Mouse (Mus musculus) kidney, embryonic 16.5 days (tissue): Measurements from ENCODE around the gene Ak9. TPM values are rescaled to one million over a fixed set of nuclear protein-coding genes. Genes with fewer than 3 reads are reported as not detected.

ENCODE experiments used
- ATAC-seq: fragments of 200-750 bp; cut with Nextera tagmentation; 2 replicates; pipeline ENCODE4 v1.8.0; 2017; ENCODE audit warnings: moderate TSS enrichment; ENCODE audit not compliant: low FRiP score, low TSS enrichment
- H3K27ac ChIP-seq: fragments of 300-500 bp; sonication (generic); 2 replicates; pipeline ENCODE4 v1.5.1; 2014; ENCODE audit warnings: low read length
- H3K27me3 ChIP-seq: fragments of 300-500 bp; sonication (generic); 2 replicates; pipeline ENCODE4 v1.6.1; 2014; ENCODE audit warnings: low read length, control low read depth, mixed read lengths; ENCODE audit not compliant: insufficient read depth
- H3K36me3 ChIP-seq: fragments of 300-500 bp; sonication (generic); 2 replicates; pipeline ENCODE4 v1.6.1; 2014; ENCODE audit warnings: low read length, control low read depth, mixed read lengths; ENCODE audit not compliant: insufficient read depth
- H3K4me1 ChIP-seq: fragments of 300-500 bp; sonication (generic); 2 replicates; pipeline ENCODE4 v1.6.1; 2014; ENCODE audit warnings: low read length, control low read depth, mixed read lengths; ENCODE audit not compliant: insufficient read depth
- H3K4me2 ChIP-seq: fragments of 300-500 bp; sonication (generic); replicated peaks from 2 replicates; pipeline ENCODE4 v1.6.1; 2014; ENCODE audit warnings: low read depth, low read length
- H3K4me3 ChIP-seq: fragments of 300-500 bp; sonication (generic); 2 replicates; pipeline ENCODE4 v1.5.1; 2014; ENCODE audit warnings: mild to moderate bottlenecking, low read length
- H3K9ac ChIP-seq: fragments of 300-500 bp; sonication (generic); replicated peaks from 2 replicates; pipeline ENCODE4 v1.6.1; 2014; ENCODE audit warnings: low read length
- H3K9me3 ChIP-seq: fragments of 300-500 bp; sonication (generic); 2 replicates; pipeline ENCODE4 v1.6.1; 2016; ENCODE audit warnings: low read length, control low read depth
- WGBS: fragments of 180-500 bp; shearing (Covaris S2); extraction: QIAGEN DNeasy Blood & Tissue Kit; methylation state at CpG from one replicate; pipeline ENCODE4 v1.1.7; 2014; 5-methylcytosine and 5-hydroxymethylcytosine counted together
- polyA plus RNA-seq: library from polyadenylated mRNA; unstranded; fragments of >200 nt; fragmentation: Nextera tagmentation; extraction: Ambion mirVana; gene quantifications from 2 replicates; pipeline ENCODE4 v1.2.1, GENCODE M21; 2015

Ak9 gene
- polyA plus RNA-seq, 1 experiment from 2014 or later: 0.04 TPM

DNA sequence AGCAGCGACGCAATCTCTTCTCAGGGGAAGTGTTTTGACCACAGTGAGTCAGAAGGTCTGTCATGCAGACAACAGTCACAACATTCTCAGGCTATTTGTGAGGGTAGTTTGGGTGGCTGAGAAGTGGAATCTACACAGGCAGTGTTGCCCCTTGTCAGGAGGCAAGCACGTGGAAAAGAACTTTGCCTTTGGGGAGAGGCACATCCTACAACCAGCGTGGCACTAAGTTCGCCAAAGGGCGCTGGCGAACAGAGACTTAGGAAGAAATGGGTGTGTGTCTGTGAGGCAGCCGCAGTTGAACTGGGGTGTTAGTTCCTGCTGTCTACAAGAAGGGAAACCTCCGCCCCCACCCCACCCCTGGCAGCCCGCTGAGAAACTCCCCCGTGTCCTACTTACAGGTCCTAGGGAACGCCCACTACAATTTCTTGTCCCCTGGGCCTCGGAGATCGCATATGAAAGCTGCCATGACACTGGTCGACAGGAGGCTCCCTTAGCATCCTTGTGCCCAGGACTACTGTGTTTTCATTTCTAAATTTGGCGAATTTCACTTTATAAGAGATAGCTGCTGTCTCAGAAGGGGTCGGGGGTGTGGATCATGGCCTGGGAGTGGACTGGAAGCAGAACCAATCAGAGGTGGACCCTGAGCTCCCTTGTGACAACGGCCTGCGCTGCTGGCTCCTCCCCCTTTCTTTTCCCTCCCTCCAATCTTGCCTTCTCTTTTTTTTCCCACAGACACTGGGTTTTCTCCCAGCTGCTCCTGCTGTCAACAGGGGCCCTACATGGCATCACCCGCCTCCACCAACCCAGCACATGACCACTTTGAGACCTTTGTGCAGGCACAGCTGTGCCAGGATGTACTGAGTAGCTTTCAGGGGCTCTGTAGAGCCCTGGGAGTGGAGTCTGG, 173.8 kb downstream of the Ak9 start:
- Histone ChIP-seq H3K4me1 (peaks cover 27% of the 10 kb centered on the region), H3K9ac (peak overlapping the region; percentile 77), H3K36me3 (peaks cover 14% of the 10 kb centered on the region; the same call in 1 of the 2 replicates), H3K27me3 (no peaks in the 10 kb centered on the region), H3K4me3 (peak overlapping the region; percentile 75), H3K9me3 (no peaks in the 10 kb centered on the region), H3K4me2 (peak overlapping the region; percentile 98), H3K27ac (peak overlapping the region; percentile 86)
- ATAC-seq: peak; percentile 78
- 6% methylated on average over 20 of the region's 20 CpGs for WGBS

DNA sequence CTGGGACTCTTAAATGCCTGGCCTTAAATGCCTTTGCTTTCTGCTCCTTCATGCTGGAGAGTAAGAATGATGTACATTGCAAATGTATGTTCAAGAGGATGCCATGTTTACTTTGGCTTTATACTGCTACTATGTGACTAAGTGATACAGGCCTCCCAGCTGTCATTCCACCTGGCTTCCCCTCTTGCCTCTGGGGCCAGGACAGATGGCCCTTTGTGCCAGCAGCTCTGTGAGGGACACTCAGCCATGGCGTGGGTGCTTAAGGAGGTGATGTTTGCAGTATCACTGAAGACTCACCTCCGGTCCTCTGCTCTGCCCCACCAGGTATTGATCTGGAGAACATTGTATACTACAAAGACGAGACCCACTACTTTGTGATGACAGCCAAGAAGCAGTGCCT, 176.2 kb downstream of the Ak9 start:
- Histone ChIP-seq H3K27me3 (no peaks in the 10 kb centered on the region), H3K9me3 (no peaks in the 10 kb centered on the region), H3K9ac (no peak overlapping the region), H3K4me3 (no peak overlapping the region), H3K36me3 (peaks cover 36% of the 10 kb centered on the region), H3K4me1 (peaks cover 27% of the 10 kb centered on the region), H3K27ac (no peak overlapping the region), H3K4me2 (no peak overlapping the region)
- no peak for ATAC-seq
- WGBS: 89% methylated on average over 3 of the region's 3 CpGs

DNA sequence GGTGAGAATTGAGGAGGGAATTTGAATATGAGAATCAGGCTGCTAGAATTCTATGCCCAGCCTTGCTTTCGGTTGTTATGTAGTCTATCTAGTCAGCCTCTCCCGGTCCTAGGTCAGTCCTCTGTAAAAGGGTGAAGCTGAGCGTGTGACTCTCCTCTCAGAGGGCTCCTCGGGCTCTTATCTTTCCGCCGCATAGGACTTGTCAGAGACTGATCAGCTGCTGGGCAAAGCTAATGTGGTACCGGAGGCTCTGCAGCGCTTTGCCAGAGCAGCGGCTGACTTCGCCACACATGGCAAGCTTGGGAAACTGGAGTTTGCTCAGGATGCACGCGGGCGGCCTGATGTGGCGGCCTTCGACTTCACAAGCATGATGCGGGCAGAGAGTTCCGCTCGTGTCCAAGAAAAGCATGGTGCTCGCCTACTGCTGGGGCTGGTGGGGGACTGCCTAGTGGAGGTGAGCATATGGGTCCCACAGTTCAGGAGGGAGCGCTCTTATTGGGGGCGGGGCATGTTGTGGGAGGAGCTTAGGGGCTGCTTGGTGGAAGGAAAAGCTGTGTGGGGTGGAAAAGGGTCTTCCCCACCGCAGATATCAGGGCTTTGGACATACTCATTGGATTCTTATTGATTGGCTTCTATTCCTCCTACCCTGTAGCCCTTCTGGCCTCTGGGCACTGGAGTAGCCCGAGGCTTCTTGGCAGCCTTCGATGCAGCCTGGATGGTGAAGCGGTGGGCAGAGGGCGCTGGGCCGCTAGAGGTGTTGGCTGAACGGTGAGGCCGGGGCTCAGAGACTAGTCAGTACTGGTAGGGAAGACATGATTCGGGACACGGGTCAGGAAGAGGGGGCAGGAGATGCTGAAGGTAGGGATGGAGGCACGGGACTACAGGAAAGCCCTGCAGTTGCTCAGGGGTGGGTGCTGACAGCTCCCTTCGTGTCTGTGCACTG, 177.4 kb downstream of the Ak9 start:
- no peak overlapping the region for H3K4me3 ChIP-seq
- no peaks in the 10 kb centered on the region for H3K27me3 ChIP-seq
- peaks cover 16% of the 10 kb centered on the region for H3K4me1 ChIP-seq
- H3K4me2 ChIP-seq: no peak overlapping the region
- H3K9ac ChIP-seq: no peak overlapping the region
- 72% methylated on average over 33 of the region's 33 CpGs for WGBS
- H3K27ac ChIP-seq: no peak overlapping the region
- no peaks in the 10 kb centered on the region for H3K9me3 ChIP-seq
- peaks cover 49% of the 10 kb centered on the region for H3K36me3 ChIP-seq
- no peak for ATAC-seq

DNA sequence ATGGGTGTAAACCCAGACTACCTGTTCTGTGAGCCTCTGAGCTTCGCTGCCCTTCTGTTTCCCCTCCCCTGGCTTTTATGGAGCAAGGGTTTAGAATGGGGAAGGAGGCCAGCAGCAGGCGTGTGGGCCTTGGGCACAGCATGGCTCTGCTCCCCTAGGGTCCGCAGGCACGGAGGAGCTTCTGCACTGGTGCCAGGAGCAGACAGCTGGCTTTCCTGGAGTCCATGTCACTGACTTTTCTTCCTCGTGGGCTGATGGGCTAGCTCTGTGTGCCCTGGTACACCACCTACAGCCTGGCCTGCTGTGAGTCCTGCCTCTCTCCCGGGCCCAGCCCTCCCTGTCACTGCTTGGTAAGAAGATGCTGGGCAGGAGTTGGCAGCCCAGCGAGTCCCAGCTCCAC, 178.7 kb downstream of the Ak9 start:
- H3K36me3 ChIP-seq: peaks cover 57% of the 10 kb centered on the region
- H3K9me3 ChIP-seq: no peaks in the 10 kb centered on the region
- ATAC-seq: no peak
- no peak overlapping the region for H3K4me3 ChIP-seq
- H3K27ac ChIP-seq: no peak overlapping the region
- no peak overlapping the region for H3K9ac ChIP-seq
- peaks cover 5% of the 10 kb centered on the region for H3K4me1 ChIP-seq
- H3K27me3 ChIP-seq: no peaks in the 10 kb centered on the region
- WGBS: 85% methylated on average over 7 of the region's 7 CpGs
- no peak overlapping the region for H3K4me2 ChIP-seq

Other genes with a start within 250 kb of the Ak9 start
- gene Gpr6, start 231.7 kb upstream of the Ak9 start, polyA plus RNA-seq: not detected in 2 replicates
- gene Fig4, start 720 bp upstream of the Ak9 start, polyA plus RNA-seq: 16.6 and 17.2 TPM in 2 replicates
- gene Zbtb24, start 146.4 kb downstream of the Ak9 start, polyA plus RNA-seq: 19.7 and 19.8 TPM in 2 replicates
- gene Mical1, start 172.3 kb downstream of the Ak9 start, polyA plus RNA-seq: 34.6 TPM in 2 replicates
- 84.1 and 91.2 TPM in 2 replicates for gene Smpd2, start 186.4 kb downstream of the Ak9 start, polyA plus RNA-seq
- 2.6 and 3.7 TPM in 2 replicates for gene Ppil6, start 186.5 kb downstream of the Ak9 start, polyA plus RNA-seq
- 191 and 208 TPM in 2 replicates for gene Cd164, start 215.4 kb downstream of the Ak9 start, polyA plus RNA-seq